Mouse (Mus musculus) spleen, adult 2 months (tissue): ENCODE results near the gene Dus2. TPM values are rescaled to one million over a fixed set of nuclear protein-coding genes. Genes with fewer than 3 reads are reported as not detected.

ENCODE experiments used
- DNase-seq, 2 experiments: peaks; one replicate each; pipeline versions ENCODE4 v3.0.0 to v3.0.0-alpha.2; 2012 to 2021; ENCODE audit warnings: low spot score in 2 of 2, low read depth in 1 of 2
- H3K27ac ChIP-seq: fragments of 200-500 bp; 2 replicates; pipeline ENCODE4 v1.5.1; 2012; ENCODE audit warnings: low read length, inconsistent platforms; ENCODE audit not compliant: insufficient read depth
- H3K27me3 ChIP-seq: fragments of 200-500 bp; 2 replicates; pipeline ENCODE4 v1.6.1; 2012; ENCODE audit warnings: mild to moderate bottlenecking, moderate library complexity, low read length, inconsistent platforms; ENCODE audit not compliant: control insufficient read depth, insufficient read depth
- H3K36me3 ChIP-seq: fragments of 200-500 bp; 2 replicates; pipeline ENCODE4 v1.6.1; 2012; ENCODE audit warnings: mild to moderate bottlenecking, low read length, inconsistent platforms; ENCODE audit not compliant: control insufficient read depth, insufficient read depth
- H3K4me1 ChIP-seq: fragments of 200-500 bp; 2 replicates; pipeline ENCODE4 v1.6.1; 2011; ENCODE audit warnings: inconsistent platforms; ENCODE audit not compliant: control insufficient read depth, insufficient read depth, insufficient read length
- H3K4me3 ChIP-seq: fragments of 200-500 bp; 2 replicates; pipeline ENCODE4 v1.5.1; 2011; ENCODE audit warnings: mild to moderate bottlenecking, inconsistent platforms; ENCODE audit not compliant: insufficient read depth, insufficient read length; ENCODE audit errors: extremely low read depth
- CTCF ChIP-seq: fragments of 200-500 bp; IDR thresholded peaks from 2 replicates; pipeline ENCODE4 v1.5.1; 2011; ENCODE audit warnings: mild to moderate bottlenecking, inconsistent platforms; ENCODE audit not compliant: insufficient read depth, insufficient read length, insufficient replicate concordance; ENCODE audit errors: extremely low read depth
- POLR2A ChIP-seq: fragments of 200-500 bp; IDR thresholded peaks from 2 replicates; pipeline ENCODE4 v1.6.1; 2011; ENCODE audit warnings: low read depth, low read length, inconsistent platforms
- WGBS: fragments of 180-500 bp; shearing (Covaris S2); methylation state at CpG from one replicate; pipeline ENCODE4 v1.1.7; 2018; 5-methylcytosine and 5-hydroxymethylcytosine counted together
- polyA plus RNA-seq: library from polyadenylated mRNA; depleted of rRNA; stranded (reverse); fragments of >200 nt; gene quantifications from 2 replicates; pipeline ENCODE4 v1.2.3, GENCODE M21; 2012

Gene Dus2
- polyA plus RNA-seq, 1 experiment: 7.1 TPM

DNA sequence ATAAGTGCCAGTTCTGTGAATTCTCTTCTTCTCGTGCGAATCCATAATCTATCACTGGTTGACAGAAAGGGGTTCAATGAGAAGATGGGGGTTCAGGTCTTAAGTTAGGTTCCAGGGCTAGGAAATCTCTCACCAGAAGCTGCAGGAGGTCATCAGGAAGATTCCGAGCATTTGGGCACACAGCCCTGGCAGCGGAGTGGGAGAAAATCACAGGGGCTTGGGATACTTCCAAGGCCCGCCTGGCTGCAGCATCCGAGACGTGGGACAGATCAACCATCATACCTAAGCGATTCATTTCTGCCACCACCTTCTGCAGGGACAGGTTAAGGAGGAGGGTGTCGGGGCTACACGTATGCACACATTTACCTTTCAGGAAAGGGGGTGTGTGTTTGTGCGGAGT is 2.6 kb upstream of the Dus2 start:
- Histone ChIP-seq H3K27ac (no peak overlapping the region), H3K4me3 (no peak overlapping the region), H3K4me1 (peaks cover 9% of the 10 kb centered on the region; the same call in 1 of the 2 replicates), H3K36me3 (no peaks in the 10 kb centered on the region), H3K27me3 (no peaks in the 10 kb centered on the region)
- TF ChIP-seq CTCF: no peak
- TF ChIP-seq POLR2A: no peak
- 87% methylated on average over 11 of the region's 11 CpGs for WGBS
- DNase-seq: no peak

DNA sequence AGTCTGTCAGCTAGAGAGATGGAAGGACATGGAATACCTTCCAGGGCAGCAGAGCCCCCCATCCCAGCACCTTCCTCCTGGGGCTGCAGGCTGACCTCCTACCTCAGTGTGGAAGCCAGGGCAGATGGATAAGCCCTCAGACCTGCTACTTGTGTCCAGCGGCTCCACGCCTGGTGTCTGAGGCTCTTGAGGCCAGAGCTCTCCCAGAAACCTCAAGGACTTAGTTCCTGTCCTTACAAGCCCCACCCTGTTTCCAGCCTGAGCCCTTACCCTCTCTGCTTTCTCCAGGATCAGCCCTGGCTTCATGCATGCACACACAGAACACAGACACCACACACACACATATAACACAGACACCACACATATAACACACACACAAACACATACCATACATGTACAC is 409 bp downstream of the Dus2 start:
- 79% methylated on average over 2 of the region's 2 CpGs for WGBS
- DNase-seq: no peak
- H3K27me3 ChIP-seq: no peaks in the 10 kb centered on the region
- H3K4me3 ChIP-seq: no peak overlapping the region
- TF ChIP-seq CTCF (no peak), POLR2A (no peak)
- H3K36me3 ChIP-seq: no peaks in the 10 kb centered on the region
- no peak overlapping the region for H3K27ac ChIP-seq
- peaks cover 15% of the 10 kb centered on the region; the same call in 1 of the 2 replicates for H3K4me1 ChIP-seq

DNA sequence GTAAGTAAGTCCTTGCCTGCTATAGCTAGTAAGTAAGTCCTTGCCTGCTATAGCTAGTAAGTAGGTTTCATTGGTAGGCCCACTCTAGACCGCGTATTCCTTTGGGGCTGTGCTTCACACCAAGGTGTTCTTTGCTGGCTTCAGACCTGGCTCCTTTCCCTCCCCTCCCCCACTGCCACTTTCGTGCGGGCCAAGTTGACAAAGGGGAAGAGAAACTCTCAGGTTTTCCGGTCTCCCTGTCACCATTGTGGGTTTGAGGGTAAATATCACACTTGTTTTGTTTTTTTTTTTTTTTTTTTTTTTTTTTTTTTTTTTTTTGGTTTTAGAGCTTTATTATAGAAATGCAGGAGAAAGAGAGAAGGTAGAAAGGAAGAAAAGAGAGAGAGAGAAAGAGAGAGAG is 1.4 kb downstream of the Dus2 start:
- Histone ChIP-seq H3K36me3 (no peaks in the 10 kb centered on the region), H3K27ac (no peak overlapping the region), H3K4me1 (peaks cover 16% of the 10 kb centered on the region; the same call in 1 of the 2 replicates), H3K27me3 (no peaks in the 10 kb centered on the region), H3K4me3 (no peak overlapping the region)
- DNase-seq: peak; percentile 80 to 87
- TF ChIP-seq POLR2A (no peak), CTCF (no peak)
- 31% methylated on average over 5 of the region's 5 CpGs for WGBS

DNA sequence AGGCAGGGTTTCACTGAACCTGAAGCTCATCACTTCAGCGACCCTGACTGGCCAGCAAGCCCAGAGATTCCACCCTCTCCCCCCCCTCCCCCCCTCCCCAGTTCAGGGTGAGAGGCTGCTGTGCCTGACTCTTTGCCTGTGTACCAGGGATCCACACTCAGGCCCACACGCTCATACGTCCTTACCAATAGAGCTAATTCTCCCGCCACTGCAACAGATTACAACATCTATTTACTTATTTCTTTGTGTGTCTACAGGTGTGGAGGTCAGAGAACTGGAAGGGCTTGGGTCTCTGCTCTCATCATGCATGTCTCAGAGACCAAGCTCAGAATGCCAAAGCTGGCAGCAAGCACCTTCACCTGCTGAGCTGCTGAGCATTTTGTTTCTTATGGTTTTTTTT is 2.1 kb downstream of the Dus2 start:
- no peak for DNase-seq
- 69% methylated on average over 4 of the region's 4 CpGs for WGBS
- H3K4me1 ChIP-seq: peaks cover 16% of the 10 kb centered on the region; the same call in 1 of the 2 replicates
- TF ChIP-seq POLR2A (no peak), CTCF (no peak)
- H3K4me3 ChIP-seq: no peak overlapping the region
- no peaks in the 10 kb centered on the region for H3K36me3 ChIP-seq
- H3K27me3 ChIP-seq: no peaks in the 10 kb centered on the region
- no peak overlapping the region for H3K27ac ChIP-seq

DNA sequence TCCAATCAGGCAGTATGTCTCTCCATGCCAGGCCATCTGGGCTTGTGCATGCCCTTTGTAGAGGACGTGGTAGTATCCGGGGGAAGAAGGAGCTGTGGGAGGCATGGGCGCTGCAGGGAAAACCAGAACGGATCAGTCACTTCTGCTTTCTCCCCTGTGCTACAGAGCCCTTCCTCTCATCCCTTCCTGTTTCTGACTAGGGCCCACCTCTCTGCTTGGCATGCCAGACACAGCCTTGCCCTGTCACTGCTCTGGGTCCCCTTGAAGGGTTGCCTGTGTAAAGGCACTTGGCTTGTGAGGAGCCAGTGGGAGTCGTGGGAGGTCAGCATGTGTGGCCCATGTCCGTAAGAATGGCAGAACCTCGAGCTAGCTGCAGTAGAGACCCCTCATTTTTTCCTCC is 5.2 kb downstream of the Dus2 start:
- TF ChIP-seq POLR2A (no peak), CTCF (no peak)
- H3K27ac ChIP-seq: no peak overlapping the region
- no peaks in the 10 kb centered on the region for H3K27me3 ChIP-seq
- peaks cover 14% of the 10 kb centered on the region; the same call in 1 of the 2 replicates for H3K4me1 ChIP-seq
- WGBS: 11% methylated on average over 7 of the region's 7 CpGs
- peak in 1 of 2 experiments; percentile 20 for DNase-seq
- H3K4me3 ChIP-seq: no peak overlapping the region
- no peaks in the 10 kb centered on the region for H3K36me3 ChIP-seq

DNA sequence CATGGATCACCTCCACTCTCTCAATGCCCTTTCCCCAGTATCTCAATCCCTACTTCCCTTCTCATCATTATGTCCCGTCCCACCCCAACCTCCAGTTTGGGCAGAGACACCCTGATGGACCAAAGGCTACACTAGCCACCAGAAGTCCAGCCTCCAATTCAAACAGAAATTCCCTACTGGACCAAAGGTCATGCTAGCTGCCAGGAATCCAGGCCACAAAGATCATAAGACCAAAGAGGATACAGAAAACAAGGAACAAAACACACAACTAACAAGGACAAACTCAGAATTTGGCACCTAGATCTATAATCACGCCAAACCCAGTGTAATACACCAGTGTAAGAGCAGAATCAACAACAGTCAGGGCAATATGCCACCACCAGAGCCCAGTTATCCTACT is 7.8 kb downstream of the Dus2 start:
- Histone ChIP-seq H3K27me3 (no peaks in the 10 kb centered on the region), H3K27ac (no peak overlapping the region), H3K4me1 (peaks cover 8% of the 10 kb centered on the region; the same call in 1 of the 2 replicates), H3K4me3 (no peak overlapping the region), H3K36me3 (no peaks in the 10 kb centered on the region)
- no peak for DNase-seq
- no peak for TF ChIP-seq POLR2A
- no peak for TF ChIP-seq CTCF
- WGBS: 83% methylated on average over 2 of the region's 2 CpGs

DNA sequence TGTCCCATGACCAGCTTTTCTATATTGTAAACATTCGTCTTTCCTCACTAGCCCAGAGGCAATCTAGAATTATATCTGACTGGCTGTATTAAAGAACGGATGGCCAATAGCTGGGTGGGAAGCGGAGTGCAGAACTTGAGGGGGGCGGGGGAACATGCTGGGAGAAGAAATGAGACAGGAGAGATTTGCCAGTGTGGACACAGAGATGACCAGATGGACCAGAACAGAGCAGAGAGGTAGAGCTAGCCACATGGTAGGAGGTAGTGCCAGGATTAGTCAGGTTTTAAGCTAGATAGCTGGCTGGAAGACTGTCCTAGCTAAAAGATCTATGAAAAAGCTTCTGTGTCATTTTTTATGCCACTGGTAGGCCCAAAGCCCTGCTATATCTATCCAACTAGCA is 10.8 kb downstream of the Dus2 start:
- WGBS: 90% methylated on average over 4 of the region's 4 CpGs
- no peak for TF ChIP-seq CTCF
- no peak for TF ChIP-seq POLR2A
- H3K36me3 ChIP-seq: no peaks in the 10 kb centered on the region
- H3K27me3 ChIP-seq: no peaks in the 10 kb centered on the region
- no peak overlapping the region for H3K4me3 ChIP-seq
- no peaks in the 10 kb centered on the region for H3K4me1 ChIP-seq
- DNase-seq: no peak
- H3K27ac ChIP-seq: no peak overlapping the region
